Mouse (Mus musculus) testis, adult 2 months (tissue): ENCODE data around the gene Tdp2.

Source experiments
- CTCF ChIP-seq: fragments of 200-500 bp; IDR thresholded peaks from 2 replicates; pipeline ENCODE4 v1.5.1; 2012; ENCODE audit warnings: low read depth, mild to moderate bottlenecking, inconsistent platforms, low read length, moderate library complexity; ENCODE audit not compliant: control insufficient read depth, insufficient read depth, insufficient replicate concordance
- POLR2A ChIP-seq: fragments of 200-500 bp; IDR thresholded peaks from 2 replicates; pipeline ENCODE4 v1.6.1; 2012; ENCODE audit warnings: low read depth, mild to moderate bottlenecking, inconsistent platforms, low read length, moderate library complexity; ENCODE audit not compliant: control insufficient read depth

DNA sequence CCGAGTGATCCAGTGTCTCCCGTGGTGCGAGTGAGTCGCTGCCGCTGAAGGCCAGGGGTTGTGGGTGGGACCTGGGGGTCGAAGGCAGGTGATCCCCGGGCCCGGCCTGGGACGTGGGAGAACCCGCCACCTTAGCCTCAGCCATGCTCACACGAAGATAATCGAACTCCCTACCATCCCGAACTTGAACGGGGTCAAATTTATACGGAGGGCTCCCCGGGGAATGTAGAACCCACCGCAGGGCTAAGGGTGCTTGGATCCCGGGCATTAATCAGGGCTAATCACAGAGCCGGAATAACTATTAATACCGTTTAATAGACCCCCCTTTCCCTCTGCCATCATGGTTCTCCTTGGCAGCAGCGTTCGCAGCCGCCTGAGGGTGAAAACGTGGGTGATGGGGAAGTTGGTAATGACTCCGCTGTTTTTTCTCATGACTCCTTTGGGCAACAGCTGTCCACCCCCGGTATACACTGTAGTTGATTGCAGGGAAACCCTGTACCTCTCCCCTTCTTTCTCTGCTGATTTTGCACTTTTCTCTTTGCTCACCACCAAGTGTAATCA, 29.3 kb upstream of the Tdp2 start:
- TF ChIP-seq POLR2A, result no peak
- TF ChIP-seq CTCF, result no peak
